Mouse (Mus musculus) embryonic facial prominence, embryonic 11.5 days (tissue): Measurements from ENCODE around the gene Wars. TPM values are rescaled to one million over a fixed set of nuclear protein-coding genes. Genes with fewer than 3 reads are reported as not detected.

Experiments
- ATAC-seq: fragments of 200-750 bp; cut with Nextera tagmentation; replicated peaks from 2 replicates; pipeline ENCODE4 v1.8.0; 2017; ENCODE audit warnings: low read depth; ENCODE audit not compliant: insufficient number of reproducible peaks, low FRiP score, low TSS enrichment
- DNase-seq: peaks from one replicate; pipeline ENCODE4 v3.0.0-alpha.2; 2015; ENCODE audit warnings: low spot score
- H3K27ac ChIP-seq: fragments of 300-500 bp; sonication (generic); replicated peaks from 2 replicates; pipeline ENCODE4 v1.5.1; 2014; ENCODE audit warnings: mild to moderate bottlenecking, low read depth, low read length, control low read depth
- H3K27me3 ChIP-seq: fragments of 300-500 bp; sonication (generic); 2 replicates; pipeline ENCODE4 v1.6.1; 2014; ENCODE audit warnings: mild to moderate bottlenecking, low read length, moderate library complexity, mixed read lengths; ENCODE audit not compliant: control insufficient read depth, insufficient read depth
- H3K36me3 ChIP-seq: fragments of 300-500 bp; sonication (generic); replicated peaks from 2 replicates; pipeline ENCODE4 v1.6.1; 2014; ENCODE audit warnings: low read depth, mild to moderate bottlenecking, low read length, moderate library complexity, mixed read lengths; ENCODE audit not compliant: control insufficient read depth, insufficient read depth
- H3K4me1 ChIP-seq: fragments of 300-500 bp; sonication (generic); 2 replicates; pipeline ENCODE4 v1.6.1; 2014; ENCODE audit warnings: low read length, mixed read lengths; ENCODE audit not compliant: control insufficient read depth, insufficient read depth
- H3K4me2 ChIP-seq: fragments of 300-500 bp; sonication (generic); 2 replicates; pipeline ENCODE4 v1.6.1; 2014; ENCODE audit warnings: low read depth, mild to moderate bottlenecking, control low read depth, low read length, moderate library complexity
- H3K4me3 ChIP-seq: fragments of 300-500 bp; sonication (generic); 2 replicates; pipeline ENCODE4 v1.5.1; 2014; ENCODE audit warnings: low read depth, low read length, control low read depth
- H3K9ac ChIP-seq: fragments of 300-500 bp; sonication (generic); replicated peaks from 2 replicates; pipeline ENCODE4 v1.6.1; 2014; ENCODE audit warnings: mild to moderate bottlenecking, control low read depth, low read length
- H3K9me3 ChIP-seq: fragments of 300-500 bp; sonication (generic); replicated peaks from 2 replicates; pipeline ENCODE4 v1.6.1; 2016; ENCODE audit warnings: mild to moderate bottlenecking, low read length, inconsistent platforms, mixed read lengths; ENCODE audit not compliant: control insufficient read depth
- WGBS: fragments of 180-500 bp; shearing (Covaris S2); extraction: QIAGEN DNeasy Blood & Tissue Kit; methylation state at CpG from one replicate; pipeline ENCODE4 v1.1.7; 2014; 5-methylcytosine and 5-hydroxymethylcytosine counted together
- polyA plus RNA-seq: library from polyadenylated mRNA; unstranded; fragments of >200 nt; fragmentation: Nextera tagmentation; extraction: Ambion mirVana; gene quantifications from 2 replicates; pipeline ENCODE4 v1.2.1, GENCODE M21; 2014

The Wars gene
- polyA plus RNA-seq, 1 experiment from 2014 or later: 113 TPM

GRCm38 (mm10) chr12:108865007-108865494 lies 28.9 kb downstream of the Wars start:
- no peak overlapping the region for H3K4me3 ChIP-seq
- no peaks in the 10 kb centered on the region for H3K9me3 ChIP-seq
- H3K9ac ChIP-seq: no peak overlapping the region
- H3K36me3 ChIP-seq: peaks cover 14% of the 10 kb centered on the region
- DNase-seq (no peak), ATAC-seq (no peak)
- no peaks in the 10 kb centered on the region for H3K4me1 ChIP-seq
- H3K27me3 ChIP-seq: no peaks in the 10 kb centered on the region
- 88% methylated on average over 6 of the region's 6 CpGs for WGBS
- H3K27ac ChIP-seq: no peak overlapping the region
- no peak overlapping the region for H3K4me2 ChIP-seq

- ATAC-seq: no peak
- no peak overlapping the region for H3K27ac ChIP-seq
- 84% methylated on average over 5 of the region's 5 CpGs for WGBS
- no peak for DNase-seq
- H3K36me3 ChIP-seq: peaks cover 3% of the 10 kb centered on the region
- H3K4me3 ChIP-seq: no peak overlapping the region
- H3K9ac ChIP-seq: no peak overlapping the region
- H3K9me3 ChIP-seq: no peaks in the 10 kb centered on the region
- H3K4me2 ChIP-seq: no peak overlapping the region
- H3K27me3 ChIP-seq: no peaks in the 10 kb centered on the region
- H3K4me1 ChIP-seq: no peaks in the 10 kb centered on the region
Observed at GRCm38 (mm10) chr12:108858486-108858885, 35.5 kb downstream of the Wars start.

GRCm38 (mm10) chr12:108857589-108858184 lies 36.3 kb downstream of the Wars start:
- H3K4me1 ChIP-seq: no peaks in the 10 kb centered on the region
- H3K4me3 ChIP-seq: no peak overlapping the region
- H3K36me3 ChIP-seq: peaks cover 3% of the 10 kb centered on the region
- no peak overlapping the region for H3K27ac ChIP-seq
- H3K4me2 ChIP-seq: no peak overlapping the region
- ATAC-seq (no peak), DNase-seq (peak; percentile 9)
- WGBS: 73% methylated on average over 7 of the region's 7 CpGs
- H3K9ac ChIP-seq: no peak overlapping the region
- no peaks in the 10 kb centered on the region for H3K27me3 ChIP-seq
- no peaks in the 10 kb centered on the region for H3K9me3 ChIP-seq

GRCm38 (mm10) chr12:108857109-108857508 lies 36.9 kb downstream of the Wars start:
- DNase-seq: no peak
- no peaks in the 10 kb centered on the region for H3K27me3 ChIP-seq
- no peak overlapping the region for H3K27ac ChIP-seq
- peaks cover 3% of the 10 kb centered on the region; the same call in 1 of the 2 replicates for H3K36me3 ChIP-seq
- no peak overlapping the region for H3K4me2 ChIP-seq
- no peak for ATAC-seq
- no peak overlapping the region for H3K4me3 ChIP-seq
- no peaks in the 10 kb centered on the region for H3K9me3 ChIP-seq
- H3K4me1 ChIP-seq: no peaks in the 10 kb centered on the region
- H3K9ac ChIP-seq: no peak overlapping the region
- WGBS: 87% methylated on average over 7 of the region's 7 CpGs

DNA sequence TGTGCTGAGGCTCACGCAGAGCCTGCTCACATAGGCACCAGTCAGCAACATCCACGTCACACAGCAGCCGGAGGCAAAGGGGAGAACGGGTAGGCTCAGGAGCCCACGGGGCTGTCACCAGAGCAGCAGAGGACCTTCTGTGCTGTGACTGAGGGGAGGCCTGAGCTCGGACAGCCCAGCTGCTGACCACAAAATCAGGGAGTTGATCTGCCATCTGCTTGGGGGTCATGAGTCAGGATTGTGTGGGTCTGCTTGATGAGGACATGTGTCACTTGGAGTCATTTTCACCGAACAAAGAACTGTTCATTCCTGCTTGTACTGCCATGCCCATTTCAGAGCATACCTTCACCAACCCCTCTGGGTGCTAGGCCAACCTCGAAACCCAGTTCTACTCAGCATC lies 37.8 kb downstream of the Wars start:
- no peak overlapping the region for H3K4me2 ChIP-seq
- no peak overlapping the region for H3K27ac ChIP-seq
- no peaks in the 10 kb centered on the region for H3K27me3 ChIP-seq
- no peaks in the 10 kb centered on the region for H3K4me1 ChIP-seq
- no peaks in the 10 kb centered on the region for H3K9me3 ChIP-seq
- no peak overlapping the region for H3K4me3 ChIP-seq
- DNase-seq: no peak
- peaks cover 3% of the 10 kb centered on the region; the same call in 1 of the 2 replicates for H3K36me3 ChIP-seq
- ATAC-seq: no peak
- no peak overlapping the region for H3K9ac ChIP-seq
- 87% methylated on average over 8 of the region's 8 CpGs for WGBS

- H3K27me3 ChIP-seq: no peaks in the 10 kb centered on the region
- no peaks in the 10 kb centered on the region for H3K4me1 ChIP-seq
- no peak overlapping the region for H3K4me3 ChIP-seq
- no peak overlapping the region for H3K9ac ChIP-seq
- H3K9me3 ChIP-seq: no peaks in the 10 kb centered on the region
- no peak overlapping the region for H3K4me2 ChIP-seq
- no peak overlapping the region for H3K27ac ChIP-seq
- no peak for DNase-seq
- no peak for ATAC-seq
- H3K36me3 ChIP-seq: no peaks in the 10 kb centered on the region
- 87% methylated on average over 10 of the region's 10 CpGs for WGBS
Observed at GRCm38 (mm10) chr12:108855081-108855480, 38.9 kb downstream of the Wars start.

- Histone ChIP-seq H3K4me1 (no peaks in the 10 kb centered on the region), H3K27me3 (no peaks in the 10 kb centered on the region), H3K4me3 (no peak overlapping the region), H3K4me2 (no peak overlapping the region), H3K9ac (no peak overlapping the region), H3K27ac (no peak overlapping the region), H3K36me3 (no peaks in the 10 kb centered on the region), H3K9me3 (no peaks in the 10 kb centered on the region)
- ATAC-seq (0 out of 2 replicates have a peak, but pooled peaks have one; percentile 11), DNase-seq (no peak)
- 87% methylated on average over 8 of the region's 8 CpGs for WGBS
Observed at GRCm38 (mm10) chr12:108852822-108853221, 41.2 kb downstream of the Wars start.

DNA sequence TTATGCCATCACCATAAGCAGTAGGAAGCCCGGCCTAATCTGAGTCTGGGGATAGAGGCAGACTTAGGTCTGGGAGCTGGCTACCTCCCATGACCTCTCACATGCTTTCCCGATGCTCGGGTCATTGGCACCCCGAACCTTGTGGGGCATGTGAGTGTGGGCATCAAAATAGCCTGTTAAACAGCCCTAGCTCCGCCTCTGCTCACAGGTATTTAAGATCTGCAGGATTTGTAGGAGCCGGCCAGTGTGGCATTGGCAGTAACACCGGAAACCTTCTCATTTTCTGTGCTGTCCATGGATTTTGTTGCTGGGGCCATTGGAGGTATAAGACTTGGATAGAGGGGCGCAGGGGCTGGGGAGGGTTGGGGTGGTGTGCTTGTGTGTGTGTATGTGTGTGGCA lies 43.1 kb downstream of the Wars start:
- DNase-seq (no peak), ATAC-seq (no peak)
- no peak overlapping the region for H3K4me3 ChIP-seq
- H3K27me3 ChIP-seq: no peaks in the 10 kb centered on the region
- no peak overlapping the region for H3K4me2 ChIP-seq
- H3K27ac ChIP-seq: no peak overlapping the region
- no peaks in the 10 kb centered on the region for H3K9me3 ChIP-seq
- H3K4me1 ChIP-seq: no peaks in the 10 kb centered on the region
- WGBS: 80% methylated on average over 8 of the region's 8 CpGs
- H3K36me3 ChIP-seq: no peaks in the 10 kb centered on the region
- no peak overlapping the region for H3K9ac ChIP-seq
